ENCODE assay signal across 16 mouse cellular contexts in the genomic region with DNA sequence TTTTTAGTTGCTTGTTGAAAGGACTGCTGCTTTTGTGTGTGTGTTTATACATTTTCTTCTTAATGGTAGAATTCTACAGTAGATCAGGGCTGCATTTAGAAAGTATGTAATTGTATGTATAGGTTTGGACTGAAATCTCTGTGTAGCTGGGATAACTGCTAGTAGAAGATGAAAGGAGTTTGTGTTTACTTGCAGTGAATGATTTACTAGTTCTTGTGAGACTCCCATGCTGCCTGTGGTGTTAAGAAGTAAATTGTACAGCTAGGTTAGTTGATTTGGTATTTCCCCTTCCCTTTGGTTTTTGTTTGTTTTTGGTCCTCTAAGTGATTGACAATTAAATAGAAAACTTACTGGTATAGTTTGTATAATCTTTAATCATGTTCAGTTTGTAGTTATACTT. TPM values are rescaled to one million over a fixed set of nuclear protein-coding genes. Genes with fewer than 3 reads are reported as not detected.
DNase-seq lines count a peak whose midpoint lies in the region; ATAC-seq and TF ChIP-seq lines count a peak whose summit lies in the region.
"Had no signal": no experiment of that assay in that cellular context is flagged by ENCODE, and none has a peak within 500 bp of the region (broad histone marks: within the 10 kb centered on the region; RNA-seq: fewer than 3 reads in every experiment).

No protein-coding gene starts in this region.

- peak overlapping the region; percentile 73 for H3K9ac ChIP-seq in liver, embryonic 14.5 days (replicated peaks)
- H3K9ac ChIP-seq: hindbrain, embryonic 14.5 days; limb, embryonic 15.5 days; midbrain, embryonic 12.5 days had no signal

- H3K27me3 ChIP-seq in heart, embryonic 10.5 days (ENCODE audit: insufficient read depth, poor library complexity, severe bottlenecking): no peaks in the 10 kb centered on the region
- H3K27me3 ChIP-seq in kidney, adult 2 months (replicated peaks; ENCODE audit: control insufficient read depth, insufficient read depth, low read length): no peaks in the 10 kb centered on the region
- no peaks in the 10 kb centered on the region for H3K27me3 ChIP-seq in liver, embryonic 14.5 days (ENCODE audit: control insufficient read depth, insufficient read depth, low read length)
- H3K27me3 ChIP-seq: limb, embryonic 15.5 days; midbrain, embryonic 12.5 days had no signal

- H3K36me3 ChIP-seq in heart, embryonic 10.5 days: no peaks in the 10 kb centered on the region
- no peaks in the 10 kb centered on the region; the same call in 1 of the 2 replicates for H3K36me3 ChIP-seq in kidney, adult 2 months (ENCODE audit: control insufficient read depth, insufficient read depth, low read length)
- H3K36me3 ChIP-seq in liver, embryonic 14.5 days (replicated peaks; ENCODE audit: control insufficient read depth, insufficient read depth, low read depth): peaks cover 14% of the 10 kb centered on the region
- H3K36me3 ChIP-seq: embryonic facial prominence, embryonic 10.5 days; limb, embryonic 15.5 days; midbrain, embryonic 12.5 days had no signal

- peaks cover 46% of the 10 kb centered on the region for H3K4me1 ChIP-seq in heart, embryonic 10.5 days
- H3K4me1 ChIP-seq in kidney, adult 2 months (ENCODE audit: control insufficient read depth, insufficient read depth, low read length): peaks cover 44% of the 10 kb centered on the region
- H3K4me1 ChIP-seq in liver, embryonic 14.5 days (replicated peaks; ENCODE audit: control insufficient read depth in 2 of 2, insufficient read depth in 2 of 2, low read length in 1 of 2): peaks cover 59 to 62% of the 10 kb centered on the region in 2 experiments

- DNase-seq in heart, embryonic 10.5 days (ENCODE audit: low spot score): no peak
- no peak for DNase-seq in heart, adult 11 months
- peak; percentile 58 for DNase-seq in kidney, adult 2 months
- no peak for DNase-seq in kidney, adult 8-10 months
- peak; percentile 9 for DNase-seq in 3T3-L1 (ENCODE audit: low read depth, low spot score)
- DNase-seq in liver, embryonic 14.5 days (ENCODE audit: low read depth in 3 of 3, low spot score in 3 of 3): no peak
- no peak for DNase-seq in cerebellum, adult 8-10 months
- DNase-seq in urinary bladder, postnatal 10 days (ENCODE audit: low spot score): no peak
- DNase-seq: B cell, adult 2 months; cerebellum, postnatal 36 days; gastrocnemius, postnatal 25 days; thymus, postnatal 36 days had no signal

- no peak for ATAC-seq in liver, embryonic 14.5 days (ENCODE audit: insufficient read depth)

- TF ChIP-seq POLR2A in kidney, adult 2 months (IDR thresholded peaks at IDR 0.05; ENCODE audit: low read depth, low read length): no peak

- no peak for TF ChIP-seq EP300 in liver, embryonic 14.5 days (IDR thresholded peaks at IDR 0.05; ENCODE audit: low read depth)

- no peaks in the 10 kb centered on the region for H3K9me3 ChIP-seq in heart, embryonic 10.5 days
- no peaks in the 10 kb centered on the region for H3K9me3 ChIP-seq in liver, embryonic 14.5 days (ENCODE audit: control insufficient read depth, low read length)
- H3K9me3 ChIP-seq: embryonic facial prominence, embryonic 10.5 days; limb, embryonic 15.5 days; midbrain, embryonic 12.5 days had no signal

- peak overlapping the region; percentile 83 for H3K4me2 ChIP-seq in liver, embryonic 14.5 days (ENCODE audit: low read depth)
- H3K4me2 ChIP-seq: hindbrain, embryonic 14.5 days; limb, embryonic 15.5 days; midbrain, embryonic 12.5 days had no signal

- no peak for TF ChIP-seq CTCF in kidney, adult 2 months (conservative IDR thresholded peaks at IDR 0.05; ENCODE audit: insufficient read depth, insufficient read length, low read depth, low read length)
- TF ChIP-seq CTCF in liver, embryonic 14.5 days (IDR thresholded peaks at IDR 0.05; ENCODE audit: low read depth): no peak

- H3K4me3 ChIP-seq in heart, embryonic 10.5 days: no peak overlapping the region
- H3K4me3 ChIP-seq in kidney, adult 2 months (ENCODE audit: insufficient read depth, low read depth, low read length): no peak overlapping the region
- H3K4me3 ChIP-seq in liver, embryonic 14.5 days (ENCODE audit: insufficient read depth in 1 of 2, low read depth in 2 of 2, low read length in 2 of 2): peak overlapping the region in 1 of 2 experiments; percentile 38; a peak in 2 of 4 replicates
- H3K4me3 ChIP-seq: embryonic facial prominence, embryonic 10.5 days; limb, embryonic 15.5 days; midbrain, embryonic 12.5 days had no signal

- H3K27ac ChIP-seq in heart, embryonic 10.5 days: peak overlapping the region; percentile 77
- no peak overlapping the region for H3K27ac ChIP-seq in kidney, adult 2 months (ENCODE audit: insufficient read depth, low read depth, low read length)
- H3K27ac ChIP-seq in liver, embryonic 14.5 days: peak overlapping the region; percentile 97
- H3K27ac ChIP-seq: embryonic facial prominence, embryonic 10.5 days; hindbrain, embryonic 14.5 days; limb, embryonic 15.5 days; midbrain, embryonic 12.5 days had no signal

RNA-seq across cellular contexts. Expression of gene Picalm, which starts 15.4 kb away (rescaled TPM):
- polyA plus RNA-seq in heart, embryonic 10.5 days (2016; fragmentation: Nextera tagmentation; extraction: Ambion mirVana): 29.5 and 29.8 TPM in 2 replicates
- 89.4 and 99.3 TPM in 2 replicates for polyA plus RNA-seq in kidney, adult 2 months (2012; rRNA removed)
- 97.1 and 138 TPM in 2 replicates for polyA plus RNA-seq in liver, embryonic 14.5 days (2012; rRNA removed)
- 61.5 and 63.2 TPM in 2 replicates for polyA plus RNA-seq in liver, embryonic 14.5 days (2014; fragmentation: Nextera tagmentation; extraction: Ambion mirVana)

Comparison
In these comparisons a context has a peak if more than half of its experiments do, and no peak if none do; other contexts are left out.
1. DNase-seq: peak in kidney, adult 2 months (single experiment) and 3T3-L1 (single experiment); none in heart, embryonic 10.5 days (single experiment), heart, adult 11 months (single experiment), kidney, adult 8-10 months (0 of 2), liver, embryonic 14.5 days (0 of 3), cerebellum, adult 8-10 months (single experiment) and urinary bladder, postnatal 10 days (single experiment).